Mouse (Mus musculus) ES-E14 (cell line): ENCODE data around the gene Zfp108. TPM values are rescaled to one million over a fixed set of nuclear protein-coding genes. Genes with fewer than 3 reads are reported as not detected.
"Not testable (repeated sequence)": the region's sequence is repeated elsewhere in the genome, so short reads cannot be mapped to it uniquely, and the experiment has no call there.

ENCODE experiments used
- DNase-seq: peaks from one replicate; pipeline ENCODE4 v3.0.0-alpha.2; 2013; ENCODE audit warnings: low read depth, low spot score
- H3K27ac ChIP-seq: 2 replicates; pipeline ENCODE4 v1.5.1; 2012; ENCODE audit warnings: low read depth, mild to moderate bottlenecking, low read length, moderate library complexity, mixed read lengths; ENCODE audit not compliant: poor library complexity, insufficient read depth, severe bottlenecking
- H3K36me3 ChIP-seq: 2 replicates; pipeline ENCODE4 v1.6.1; 2012; ENCODE audit warnings: mild to moderate bottlenecking, low read length, moderate library complexity, mixed read lengths; ENCODE audit not compliant: control insufficient read depth, poor library complexity, insufficient read depth, severe bottlenecking
- H3K4me1 ChIP-seq, 2 experiments: fragments of 150-350 bp in 1 of 2; sonication (generic) in 1 of 2; 2 replicates each; pipeline ENCODE4 v1.6.1; 2012; ENCODE audit warnings: low read length in 2 of 2, mild to moderate bottlenecking in 1 of 2, mixed read lengths in 1 of 2; ENCODE audit not compliant: control insufficient read depth in 2 of 2, insufficient read depth in 2 of 2, poor library complexity in 1 of 2
- H3K4me3 ChIP-seq, 2 experiments: fragments of 150-350 bp in 1 of 2; sonication (generic) in 1 of 2; 2 replicates each; pipeline ENCODE4 v1.5.1; 2012; ENCODE audit warnings: low read length in 2 of 2, low read depth in 1 of 2, mild to moderate bottlenecking in 1 of 2, mixed read lengths in 1 of 2; ENCODE audit not compliant: insufficient read depth in 1 of 2, poor library complexity in 1 of 2, severe bottlenecking in 1 of 2
- H3K9ac ChIP-seq: 2 replicates; pipeline ENCODE4 v1.6.1; 2012; ENCODE audit warnings: low read depth, mild to moderate bottlenecking, low read length, mixed read lengths; ENCODE audit not compliant: poor library complexity, insufficient read depth, severe bottlenecking
- H3K9me3 ChIP-seq: fragments of 150-350 bp; sonication (generic); 2 replicates; pipeline ENCODE4 v1.6.1; 2012; ENCODE audit warnings: low read depth, mild to moderate bottlenecking, low read length; ENCODE audit not compliant: control insufficient read depth, insufficient read depth
- CHD2 ChIP-seq: IDR thresholded peaks from 2 replicates; pipeline ENCODE4 v1.6.1; 2014; ENCODE audit warnings: mild to moderate bottlenecking, low read depth, low read length, inconsistent platforms
- HCFC1 ChIP-seq: IDR thresholded peaks from 2 replicates; pipeline ENCODE4 v1.6.1; 2012; ENCODE audit warnings: low read length, inconsistent platforms, borderline replicate concordance; ENCODE audit not compliant: insufficient read depth
- MAFK ChIP-seq: IDR thresholded peaks from 2 replicates; pipeline ENCODE4 v1.6.1; 2014; ENCODE audit warnings: mild to moderate bottlenecking, low read depth, low read length, inconsistent platforms; ENCODE audit not compliant: insufficient read depth
- ZC3H11A ChIP-seq: IDR thresholded peaks from 2 replicates; pipeline ENCODE4 v1.6.1; 2012; ENCODE audit warnings: low read depth, mild to moderate bottlenecking, inconsistent platforms, low read length, borderline replicate concordance
- ZNF384 ChIP-seq: IDR thresholded peaks from 2 replicates; pipeline ENCODE4 v1.6.1; 2012; ENCODE audit warnings: low read depth, low read length, inconsistent platforms
- in situ Hi-C, 2 experiments: fragments of 600-800 bp; cut with MboI; formaldehyde crosslinking; loops; one replicate each; pipeline ENCODE4 v1.15.1; 2025; ENCODE audit warnings: low sequenced_read_pairs in 2 of 2, inconsistent platforms in 1 of 2; ENCODE audit not compliant: unreplicated experiment in 2 of 2
- total RNA-seq: library from RNA; depleted of rRNA; stranded (reverse); fragments of 300-350 nt; gene quantifications from 2 replicates; pipeline ENCODE4 v1.2.3, GENCODE M21; 2012

Zfp108 gene
- total RNA-seq, 1 experiment = 1.5 TPM

- H3K27ac ChIP-seq = peak within 1 kb of the TSS; percentile 48; the same call in 1 of the 2 replicates
Measured at GRCm38 (mm10) chr7:24270288-24270672, 15.7 kb downstream of the Zfp108 start, which contains the start of gene Zfp93. TSS of gene Zfp93 (plus strand) at chr7:24270420.

GRCm38 (mm10) chr7:24271191-24271590 is 16.6 kb downstream of the Zfp108 start:
- Histone ChIP-seq H3K36me3 (peaks cover 5% of the 10 kb centered on the region), H3K4me3 (no peak overlapping the region), H3K9me3 (no peaks in the 10 kb centered on the region), H3K4me1 (peaks cover 0 to 4% of the 10 kb centered on the region in 2 experiments; a peak in 2 of 4 replicates), H3K9ac (no peak overlapping the region), H3K27ac (no peak overlapping the region)
- TF ChIP-seq CHD2 = no peak
- no peak for TF ChIP-seq MAFK
- TF ChIP-seq ZC3H11A = no peak
- no peak for TF ChIP-seq ZNF384
- no peak for TF ChIP-seq HCFC1
- in situ Hi-C loops = no loop called here
- DNase-seq = no peak

More at GRCm38 (mm10) chr7:24270288-24270672, 15.7 kb downstream of the Zfp108 start, which contains the start of gene Zfp93:
- Histone ChIP-seq H3K9ac (peak within 1 kb of the TSS; percentile 84), H3K4me3 (peak within 1 kb of the TSS; percentile 74 to 82), H3K4me1 (peaks cover 0 to 4% of the 10 kb centered on the region in 2 experiments; a peak in 2 of 4 replicates), H3K9me3 (no peaks in the 10 kb centered on the region), H3K36me3 (peaks cover 5% of the 10 kb centered on the region)
- in situ Hi-C loops = no loop called here
- TF ChIP-seq CHD2 = no peak
- peak; percentile 63; the same call in 1 of the 2 replicates for TF ChIP-seq ZNF384
- no peak for TF ChIP-seq MAFK
- no peak for TF ChIP-seq ZC3H11A
- TF ChIP-seq HCFC1 = peak; percentile 90
- no peak for DNase-seq

- in situ Hi-C loops = no loop called here
- Histone ChIP-seq H3K36me3 (peaks cover 5% of the 10 kb centered on the region), H3K9ac (no peak overlapping the region), H3K9me3 (no peaks in the 10 kb centered on the region), H3K4me1 (peaks cover 5 to 6% of the 10 kb centered on the region in 2 experiments; a peak in 2 of 4 replicates), H3K27ac (no peak overlapping the region), H3K4me3 (no peak overlapping the region)
- no peak for DNase-seq
- TF ChIP-seq MAFK (no peak), ZNF384 (no peak), HCFC1 (no peak), CHD2 (no peak), ZC3H11A (no peak)
Measured at GRCm38 (mm10) chr7:24274456-24274855, 19.9 kb downstream of the Zfp108 start.

DNA sequence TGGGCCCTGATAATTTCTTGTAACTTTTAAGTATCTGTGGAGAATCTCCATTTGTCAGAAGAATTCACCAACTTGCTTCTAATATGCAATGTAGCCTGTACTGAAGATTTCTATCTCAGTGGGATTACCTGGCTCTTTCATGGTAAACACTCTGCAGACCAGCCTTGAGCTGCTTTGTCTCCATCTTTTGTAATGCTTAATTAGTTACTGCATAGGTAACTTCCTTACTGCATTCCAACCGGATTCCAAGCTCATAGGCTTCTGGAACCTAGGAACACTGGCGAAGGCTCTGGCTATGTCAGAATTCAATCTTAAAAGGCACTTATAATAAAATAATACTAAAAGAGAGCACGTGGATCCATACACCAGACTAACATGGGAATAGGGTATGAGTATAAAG is 24.2 kb downstream of the Zfp108 start:
- H3K4me3 ChIP-seq, in situ Hi-C loops, DNase-seq, H3K36me3 ChIP-seq, H3K9ac ChIP-seq, H3K9me3 ChIP-seq: not testable (repeated sequence)
- peaks cover 7 to 11% of the 10 kb centered on the region in 2 experiments; a peak in 3 of 4 replicates for H3K4me1 ChIP-seq
- H3K27ac ChIP-seq = peak overlapping the region; percentile 99; the same call in 1 of the 2 replicates
